Mouse (Mus musculus) brain, adult 2 months (tissue): ENCODE data around the gene Sgms2.

ENCODE experiments used
- DNase-seq: peaks from one replicate; pipeline ENCODE4 v3.0.0; 2011; ENCODE audit warnings: low read depth, low spot score

Sgms2 gene

DNA sequence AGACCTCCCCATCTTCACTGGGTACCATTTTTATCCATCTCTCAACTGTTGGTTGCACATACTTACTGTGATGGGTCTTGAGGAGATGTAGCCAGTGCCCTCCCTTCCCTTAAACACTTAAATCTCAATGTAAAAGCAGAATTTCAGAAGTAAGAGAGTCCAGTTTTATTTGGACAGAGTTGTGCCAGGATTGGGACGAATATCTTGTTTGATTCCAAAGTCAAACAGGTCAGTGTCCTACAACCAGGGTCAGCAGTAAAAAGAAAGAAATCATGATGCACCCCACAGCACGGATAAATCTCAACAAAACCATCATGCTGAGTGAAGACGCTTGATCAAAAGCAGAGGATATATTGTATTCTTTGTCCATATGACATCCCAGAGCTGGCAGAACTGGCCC is 183.4 kb downstream of the Sgms2 start:
- DNase-seq = no peak

DNA sequence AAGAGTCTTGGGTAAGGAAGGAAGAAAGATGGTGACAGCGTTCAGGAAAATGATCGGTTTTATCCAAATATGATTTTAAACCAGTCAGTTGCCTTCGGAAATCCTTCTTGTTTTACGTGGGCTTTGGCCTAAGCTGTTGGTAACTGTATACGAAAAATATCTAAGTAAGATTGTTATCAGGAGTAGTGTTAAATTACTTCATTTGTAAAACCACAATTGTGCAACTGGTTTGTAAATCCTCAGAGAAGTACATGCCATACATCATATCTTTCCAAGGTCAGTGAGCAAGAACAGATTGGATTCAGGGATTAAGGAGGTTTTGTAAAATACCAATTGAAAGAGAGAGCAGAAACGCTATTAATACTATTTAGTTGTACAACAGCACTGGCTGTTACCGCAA is 185.0 kb downstream of the Sgms2 start:
- DNase-seq = no peak

DNA sequence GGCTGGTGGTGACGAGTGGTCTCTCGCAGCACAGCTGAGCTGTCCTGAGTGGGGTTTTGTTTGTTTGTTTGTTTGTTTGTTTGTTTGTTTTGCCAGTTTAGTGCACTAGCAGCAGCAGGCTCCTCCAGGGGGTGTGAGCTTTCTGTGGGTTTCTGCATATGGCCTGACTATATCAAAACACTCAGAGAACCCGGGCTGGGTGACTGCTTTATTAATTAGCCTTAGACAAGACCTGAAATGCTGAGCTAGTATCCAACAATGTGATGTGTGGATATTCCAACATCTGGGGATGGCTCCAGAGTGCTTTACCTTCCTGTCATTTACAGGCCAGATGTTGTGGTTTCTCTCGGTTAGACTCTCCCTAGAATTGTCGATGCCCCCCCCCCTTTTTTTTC is 187.9 kb downstream of the Sgms2 start:
- no peak for DNase-seq

- peak; percentile 98 for DNase-seq
These were observed 188.5 kb downstream of the Sgms2 start, which contains the start of gene Cyp2u1 for GRCm38 (mm10) chr3:131302452-131303319. TSS of gene Cyp2u1 (minus strand) at chr3:131303227.

GRCm38 (mm10) chr3:131299908-131300307 is 191.3 kb downstream of the Sgms2 start:
- DNase-seq = peak; percentile 80

GRCm38 (mm10) chr3:131299078-131299477 is 192.1 kb downstream of the Sgms2 start:
- no peak for DNase-seq

DNA sequence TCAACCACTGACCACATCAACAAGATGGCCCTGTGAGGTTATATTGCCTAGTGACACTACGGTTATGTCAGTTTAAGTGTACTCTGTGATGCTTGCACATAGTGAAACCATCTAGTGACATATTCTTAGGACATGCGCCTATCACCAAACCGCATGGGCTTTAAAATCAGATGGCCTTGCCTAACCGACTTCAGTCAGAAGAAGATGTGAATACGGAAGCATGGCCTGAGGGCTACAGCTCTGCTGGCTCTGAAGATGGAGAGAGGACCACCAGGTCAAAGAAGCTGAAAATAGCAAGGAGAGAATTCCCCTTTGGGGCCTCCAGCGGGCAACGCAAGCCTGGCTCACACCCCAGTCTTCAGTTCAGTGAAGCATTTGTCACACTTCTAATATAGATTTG is 194.3 kb downstream of the Sgms2 start:
- DNase-seq = no peak

DNA sequence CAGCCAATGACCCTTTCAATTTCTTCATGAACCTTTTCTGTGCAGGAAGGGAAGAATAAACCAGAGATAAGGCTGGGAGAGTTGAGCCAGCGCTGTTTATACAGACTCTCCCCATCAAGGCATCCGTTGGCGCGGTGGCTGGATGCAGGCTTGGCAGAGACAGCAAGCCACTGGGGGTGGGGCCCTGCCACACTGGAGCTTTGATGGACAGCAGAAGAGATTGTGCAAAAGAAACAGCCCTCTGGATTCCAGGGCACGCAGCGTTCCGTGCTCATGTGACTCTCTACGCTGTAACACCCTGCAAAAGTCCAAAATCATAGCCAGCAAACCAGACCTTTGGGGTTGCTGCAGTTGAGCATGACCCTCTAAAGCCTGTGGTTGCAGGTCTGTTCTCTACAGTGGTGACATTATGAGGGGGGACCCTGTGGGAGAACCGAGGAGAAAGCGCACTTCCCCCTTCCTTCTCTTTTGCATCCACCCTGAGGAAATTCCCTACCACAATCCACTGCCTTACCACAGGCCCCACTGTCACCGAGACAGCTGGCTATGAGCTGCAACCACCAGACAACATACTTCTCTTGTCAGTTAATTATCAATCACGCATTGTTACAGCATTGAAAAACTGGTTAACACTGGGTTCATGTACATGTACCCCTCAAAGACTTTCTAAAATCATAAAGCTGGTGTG is 195.6 kb downstream of the Sgms2 start:
- peak; percentile 18 for DNase-seq

- no peak for DNase-seq
These were observed 196.7 kb downstream of the Sgms2 start for GRCm38 (mm10) chr3:131294503-131294902.

- no peak for DNase-seq
These were observed 198.3 kb downstream of the Sgms2 start for GRCm38 (mm10) chr3:131292959-131293358.

DNA sequence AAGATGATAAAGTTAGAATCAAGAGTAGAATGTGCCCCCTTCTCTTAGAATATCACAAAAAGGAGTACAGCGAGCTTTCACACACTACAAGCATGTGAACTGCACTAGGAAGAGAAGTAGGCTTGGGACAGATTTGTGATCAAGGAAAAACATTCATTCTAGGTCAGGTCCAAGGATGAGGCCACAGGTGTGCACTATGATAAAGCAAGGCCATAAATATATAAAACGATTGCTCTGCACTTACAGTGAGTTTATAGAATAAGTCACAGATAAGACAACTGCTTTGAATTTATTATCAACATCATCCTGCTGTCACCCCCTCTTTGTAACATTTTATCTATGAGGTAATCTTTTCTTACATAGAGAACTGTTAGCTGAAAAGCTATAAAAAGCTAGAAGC is 198.9 kb downstream of the Sgms2 start:
- DNase-seq = no peak

GRCm38 (mm10) chr3:131291890-131292289 is 199.3 kb downstream of the Sgms2 start:
- DNase-seq = no peak

DNA sequence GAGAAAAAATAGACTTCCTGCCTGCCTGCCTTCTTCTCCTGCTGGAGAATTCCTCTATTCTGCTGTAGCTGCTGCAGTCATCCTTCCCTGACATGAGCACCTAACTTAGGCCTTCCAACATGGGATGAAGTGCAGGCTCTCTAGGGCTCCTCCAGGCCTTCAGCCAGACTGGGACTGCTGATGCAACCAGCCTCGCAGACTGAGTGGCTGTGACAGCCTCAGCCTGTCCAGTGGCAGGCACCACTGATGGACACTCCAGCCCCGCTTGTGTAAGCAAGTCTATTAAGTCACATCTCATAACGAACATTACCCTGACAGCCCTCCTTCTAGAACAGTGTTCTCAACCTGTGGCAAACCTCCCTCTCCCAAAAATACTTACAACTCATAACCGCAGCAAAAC is 217.1 kb downstream of the Sgms2 start:
- no peak for DNase-seq

DNA sequence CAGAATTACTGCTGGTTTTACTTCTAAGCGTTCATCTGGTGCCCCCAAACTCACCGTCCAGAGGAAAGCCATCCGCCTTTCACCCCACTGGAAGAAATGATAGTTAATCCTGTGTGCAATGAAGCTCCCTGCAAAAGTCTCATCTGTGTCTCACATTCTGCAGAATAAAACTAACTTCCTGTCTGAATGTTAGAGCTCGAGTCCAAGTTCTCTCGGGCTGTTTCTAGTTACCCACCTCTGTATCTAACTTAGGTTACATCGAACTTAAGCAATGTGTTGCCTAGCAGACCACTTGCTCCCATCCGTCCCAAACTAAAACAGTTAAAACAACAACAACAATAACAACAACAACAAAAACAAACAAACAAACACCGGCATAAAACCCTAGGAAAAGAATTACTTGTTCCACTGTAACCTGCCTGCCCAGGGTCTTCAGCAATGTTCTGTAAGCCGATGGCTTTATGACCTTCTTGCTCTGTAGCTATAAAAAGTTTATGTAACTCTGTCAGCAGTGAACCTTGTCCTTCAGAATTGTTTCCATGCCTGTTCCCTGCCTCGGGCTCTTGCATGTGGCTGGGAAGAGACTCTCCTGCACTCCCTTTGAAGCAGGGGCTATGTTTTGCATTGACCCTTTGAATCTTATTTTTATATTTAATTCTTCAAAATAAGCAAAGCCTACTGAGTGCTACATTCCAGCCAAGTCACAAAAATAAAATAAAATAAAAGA is 218.7 kb downstream of the Sgms2 start:
- DNase-seq = no peak

DNA sequence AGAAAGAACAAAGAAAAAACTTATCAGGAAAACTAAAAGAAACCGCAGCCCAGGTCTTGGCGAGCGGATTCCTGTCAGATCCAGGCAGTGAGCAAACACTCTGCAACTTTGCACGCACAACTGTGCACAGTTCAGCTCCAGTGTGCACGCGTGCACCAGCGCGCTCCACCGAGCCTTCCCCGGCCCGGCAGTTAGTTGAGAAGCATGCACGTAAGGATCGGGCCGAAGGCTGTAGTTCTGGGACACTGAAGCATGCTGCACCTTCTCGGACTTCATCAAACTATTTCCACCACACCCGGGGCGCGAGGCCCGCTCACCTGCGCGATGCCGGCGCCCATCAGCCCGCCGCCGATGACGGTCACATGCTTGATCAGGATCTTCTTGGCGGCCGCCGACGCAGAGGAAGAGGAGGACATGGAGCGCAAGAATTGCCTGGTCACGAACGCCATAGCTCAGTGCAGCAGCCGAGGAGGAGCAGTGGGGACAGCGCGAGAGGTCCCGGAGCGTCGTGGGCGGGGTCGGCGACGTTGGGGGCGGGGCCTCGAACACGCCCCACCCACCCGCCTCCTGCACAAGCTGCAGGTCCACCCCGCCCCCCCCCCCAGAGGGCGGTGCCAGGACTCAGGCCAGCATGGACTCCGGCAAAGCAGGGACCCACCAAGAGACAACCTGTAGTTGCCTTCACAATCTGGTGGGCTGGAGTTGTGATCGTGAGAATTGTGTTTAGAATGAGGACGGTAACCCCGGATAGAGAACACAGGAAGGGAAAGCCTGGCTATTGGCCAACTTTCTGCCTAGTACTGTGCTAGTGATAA is 219.4 kb downstream of the Sgms2 start, which contains the start of gene Hadh:
Hadh (minus strand) TSS at position 543 of the 815 bp plus-strand sequence.
- peak; percentile 88 for DNase-seq

DNA sequence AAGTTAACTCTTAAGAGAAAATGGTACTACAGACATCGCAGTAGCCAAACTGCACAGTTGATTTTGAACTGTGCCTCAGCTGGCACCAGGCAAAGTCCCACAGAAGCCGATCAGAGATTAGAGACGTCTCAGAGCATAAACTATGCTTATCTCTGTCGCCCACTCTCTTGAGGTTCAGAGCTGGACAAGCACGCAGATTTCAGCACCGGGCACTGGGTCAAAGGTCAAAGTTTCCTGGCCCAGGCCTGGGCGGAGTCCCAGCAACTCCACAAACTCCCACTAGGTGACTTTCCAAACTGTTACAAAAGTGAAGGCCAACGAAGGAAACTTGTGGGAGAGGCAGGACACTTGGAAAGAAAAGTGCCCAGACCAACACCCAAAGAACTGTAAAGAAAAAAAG is 220.1 kb downstream of the Sgms2 start:
- no peak for DNase-seq

DNA sequence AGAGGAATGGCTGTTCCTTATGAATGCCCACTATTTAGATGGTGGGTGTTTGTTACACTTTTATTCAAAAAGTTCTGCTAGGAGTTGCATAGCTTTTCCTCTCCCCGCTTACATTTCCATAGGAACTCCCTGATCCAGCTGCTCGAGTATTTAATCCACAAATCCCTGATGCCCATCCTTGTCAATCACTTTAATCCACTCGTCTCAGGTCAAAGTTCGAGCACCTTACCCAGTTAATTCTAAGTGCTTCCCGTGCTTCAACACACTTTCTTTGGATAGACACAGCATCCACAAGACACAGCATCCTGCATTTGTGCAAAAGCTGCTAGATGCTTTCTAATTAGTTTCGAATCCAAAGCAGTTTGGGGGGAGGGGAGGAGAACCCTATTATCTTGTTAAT is 220.8 kb downstream of the Sgms2 start:
- no peak for DNase-seq
